Mouse (Mus musculus) ES-Bruce4 (cell line): ENCODE data around the gene Slirp. TPM values are rescaled to one million over a fixed set of nuclear protein-coding genes. Genes with fewer than 3 reads are reported as not detected.

Experiments
- H3K27ac ChIP-seq: 2 replicates; pipeline ENCODE4 v1.5.1; 2012; ENCODE audit warnings: low read length, inconsistent platforms; ENCODE audit not compliant: insufficient read depth
- H3K27me3 ChIP-seq: 2 replicates; pipeline ENCODE4 v1.6.1; 2012; ENCODE audit warnings: mild to moderate bottlenecking, low read length, inconsistent platforms; ENCODE audit not compliant: control insufficient read depth, poor library complexity, insufficient read depth, severe bottlenecking
- H3K36me3 ChIP-seq: 2 replicates; pipeline ENCODE4 v1.6.1; 2012; ENCODE audit warnings: inconsistent platforms, mild to moderate bottlenecking, low read length, moderate library complexity; ENCODE audit not compliant: control insufficient read depth, poor library complexity, insufficient read depth, severe bottlenecking
- H3K4me1 ChIP-seq: one replicate; pipeline ENCODE4 v1.8.1; 2011; ENCODE audit warnings: low read length; ENCODE audit not compliant: control insufficient read depth, insufficient read depth
- H3K4me3 ChIP-seq: 2 replicates; pipeline ENCODE4 v1.5.1; 2011; ENCODE audit warnings: low read depth, mild to moderate bottlenecking, low read length
- H3K9ac ChIP-seq: 2 replicates; pipeline ENCODE4 v1.6.1; 2012; ENCODE audit warnings: low read depth, mild to moderate bottlenecking, inconsistent platforms; ENCODE audit not compliant: poor library complexity, severe bottlenecking
- H3K9me3 ChIP-seq: replicated peaks from 2 replicates; pipeline ENCODE4 v1.6.1; 2012; ENCODE audit warnings: mild to moderate bottlenecking, low read length, inconsistent platforms; ENCODE audit not compliant: control insufficient read depth, poor library complexity, insufficient read depth, severe bottlenecking
- CTCF ChIP-seq: IDR thresholded peaks from one replicate; pipeline ENCODE4 v1.8.1; 2011; ENCODE audit warnings: low read depth, low read length
- EP300 ChIP-seq: IDR thresholded peaks from 2 replicates; pipeline ENCODE4 v1.6.1; 2011; ENCODE audit warnings: low read depth, low read length; ENCODE audit not compliant: insufficient read depth
- POLR2A ChIP-seq: IDR thresholded peaks from one replicate; pipeline ENCODE4 v1.8.1; 2011; ENCODE audit warnings: low read length; ENCODE audit not compliant: insufficient read depth
- polyA plus RNA-seq: library from polyadenylated mRNA; stranded (reverse); fragments of >200 nt; gene quantifications from 2 replicates; pipeline ENCODE4 v1.2.4, GENCODE M21; 2011; ENCODE audit warnings: low read depth; ENCODE audit not compliant: missing spikeins, insufficient read depth, insufficient read length

The Slirp gene
- 137 and 150 TPM in 2 replicates for polyA plus RNA-seq

DNA sequence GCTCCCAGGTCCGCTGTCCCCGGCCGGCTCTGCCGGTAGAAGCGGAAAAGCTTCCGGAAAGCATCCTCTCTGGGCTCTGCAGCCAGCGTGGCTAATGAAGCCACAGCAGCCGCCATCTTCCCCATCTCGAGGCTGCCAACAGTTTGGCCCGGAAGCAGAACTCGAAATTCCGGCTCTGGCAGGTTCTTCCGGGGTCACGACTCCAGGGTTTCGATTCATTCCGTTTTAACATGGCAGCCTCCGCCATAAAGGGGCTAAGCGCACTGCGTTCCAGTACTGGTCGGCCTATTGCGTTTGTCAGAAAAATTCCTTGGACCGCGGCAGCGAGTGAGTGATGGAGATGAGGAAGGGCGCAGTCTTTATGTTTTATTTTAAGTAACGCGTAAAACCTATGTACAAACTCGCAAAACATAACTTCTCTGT lies at the start of gene Slirp, which contains the start of gene Alkbh1:
Slirp (plus strand) TSS at position 197 of the 423 bp plus-strand sequence.
Alkbh1 (minus strand) TSS at position 318 of the 423 bp plus-strand sequence.
- no peak for TF ChIP-seq POLR2A
- TF ChIP-seq CTCF = no peak
- 0 out of 2 replicates have a peak, but pooled peaks have one; percentile 25 for TF ChIP-seq EP300
- Histone ChIP-seq H3K27me3 (no peaks in the 10 kb centered on the region), H3K36me3 (peaks cover 58% of the 10 kb centered on the region), H3K9me3 (no peaks in the 10 kb centered on the region), H3K27ac (peak within 1 kb of the TSS; percentile 41), H3K4me3 (peak within 1 kb of the TSS; percentile 80), H3K4me1 (no peaks in the 10 kb centered on the region), H3K9ac (peak within 1 kb of the TSS; percentile 93)

DNA sequence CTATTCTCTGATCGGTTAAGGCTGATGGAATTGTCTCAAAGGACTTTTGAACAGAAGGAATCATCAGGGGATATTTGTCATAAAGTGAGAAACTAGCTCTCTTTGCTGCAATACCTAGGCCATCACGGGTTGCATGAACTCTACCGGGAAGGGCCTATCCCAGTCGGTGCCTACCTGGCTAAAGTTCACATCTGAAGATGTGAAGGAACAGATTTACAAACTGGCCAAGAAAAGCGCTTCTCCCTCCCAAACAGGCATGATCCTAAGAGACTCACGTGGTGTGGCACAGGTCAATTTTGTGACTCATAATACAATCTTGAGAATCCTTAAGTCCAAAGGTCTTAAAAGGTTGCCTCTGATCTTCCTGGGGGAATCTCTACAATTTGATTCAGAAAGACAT lies 49.4 kb upstream of the Slirp start:
- no peaks in the 10 kb centered on the region for H3K36me3 ChIP-seq
- no peak overlapping the region for H3K4me3 ChIP-seq
- H3K4me1 ChIP-seq = peaks cover 2% of the 10 kb centered on the region
- H3K9ac ChIP-seq = no peak overlapping the region
- no peaks in the 10 kb centered on the region for H3K9me3 ChIP-seq
- TF ChIP-seq EP300 (no peak), CTCF (no peak), POLR2A (no peak)
- H3K27ac ChIP-seq = no peak overlapping the region
- H3K27me3 ChIP-seq = no peaks in the 10 kb centered on the region

DNA sequence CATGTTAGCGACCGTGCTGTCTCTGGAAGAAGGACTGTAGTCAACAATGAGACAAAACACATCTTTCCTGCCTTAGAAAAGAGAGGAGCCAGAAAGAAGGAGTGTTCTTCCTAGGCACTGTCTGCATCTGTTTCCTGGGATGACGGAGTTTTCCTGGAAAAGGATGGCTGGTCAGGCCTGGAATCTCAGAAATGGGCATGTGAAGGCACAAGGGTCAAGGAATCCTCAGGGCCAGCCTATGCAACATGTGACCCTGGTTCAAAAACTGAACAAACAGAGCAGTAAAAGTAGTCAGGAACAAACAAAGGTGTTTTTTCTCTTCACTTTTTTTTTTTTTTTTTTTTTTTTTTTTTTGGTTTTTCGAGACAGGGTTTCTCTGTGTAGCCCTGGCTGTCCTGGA lies 46.6 kb upstream of the Slirp start:
- Histone ChIP-seq H3K9ac (no peak overlapping the region), H3K4me3 (no peak overlapping the region), H3K9me3 (no peaks in the 10 kb centered on the region), H3K27me3 (no peaks in the 10 kb centered on the region), H3K36me3 (no peaks in the 10 kb centered on the region), H3K4me1 (peaks cover 2% of the 10 kb centered on the region), H3K27ac (no peak overlapping the region)
- no peak for TF ChIP-seq EP300
- TF ChIP-seq CTCF = no peak
- TF ChIP-seq POLR2A = no peak

DNA sequence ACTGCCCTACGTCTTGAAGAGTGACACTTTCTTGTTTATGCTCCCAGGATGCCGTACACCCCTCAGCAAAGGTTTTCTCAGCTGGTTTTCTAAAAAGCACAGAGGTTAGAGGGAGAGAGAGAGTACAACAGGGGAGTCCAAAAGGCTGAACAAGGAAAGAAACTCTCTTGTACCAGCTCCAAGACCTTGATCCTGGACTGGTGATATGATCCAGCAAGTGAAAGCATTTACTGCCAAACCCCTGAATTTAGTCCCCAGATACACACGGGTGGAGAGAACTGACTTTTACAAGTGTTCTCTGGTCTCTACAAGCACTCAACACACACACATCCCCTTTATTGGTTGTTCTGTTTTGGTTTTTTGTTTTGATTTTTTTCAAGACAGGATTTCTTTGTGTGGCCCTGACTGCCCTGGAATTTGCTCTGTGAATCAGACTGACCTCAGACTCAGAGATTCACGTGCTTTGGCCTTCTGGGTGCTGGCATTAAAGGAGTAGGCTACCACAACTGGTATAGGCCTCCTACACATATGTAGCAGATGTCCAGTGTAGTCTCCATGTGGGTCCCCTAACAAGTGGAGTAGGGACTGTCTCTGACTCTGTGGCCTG lies 45.8 kb upstream of the Slirp start:
- no peak overlapping the region for H3K9ac ChIP-seq
- no peak overlapping the region for H3K4me3 ChIP-seq
- no peaks in the 10 kb centered on the region for H3K36me3 ChIP-seq
- H3K4me1 ChIP-seq = peaks cover 2% of the 10 kb centered on the region
- TF ChIP-seq POLR2A (no peak), CTCF (no peak), EP300 (no peak)
- H3K9me3 ChIP-seq = no peaks in the 10 kb centered on the region
- no peak overlapping the region for H3K27ac ChIP-seq
- H3K27me3 ChIP-seq = no peaks in the 10 kb centered on the region

DNA sequence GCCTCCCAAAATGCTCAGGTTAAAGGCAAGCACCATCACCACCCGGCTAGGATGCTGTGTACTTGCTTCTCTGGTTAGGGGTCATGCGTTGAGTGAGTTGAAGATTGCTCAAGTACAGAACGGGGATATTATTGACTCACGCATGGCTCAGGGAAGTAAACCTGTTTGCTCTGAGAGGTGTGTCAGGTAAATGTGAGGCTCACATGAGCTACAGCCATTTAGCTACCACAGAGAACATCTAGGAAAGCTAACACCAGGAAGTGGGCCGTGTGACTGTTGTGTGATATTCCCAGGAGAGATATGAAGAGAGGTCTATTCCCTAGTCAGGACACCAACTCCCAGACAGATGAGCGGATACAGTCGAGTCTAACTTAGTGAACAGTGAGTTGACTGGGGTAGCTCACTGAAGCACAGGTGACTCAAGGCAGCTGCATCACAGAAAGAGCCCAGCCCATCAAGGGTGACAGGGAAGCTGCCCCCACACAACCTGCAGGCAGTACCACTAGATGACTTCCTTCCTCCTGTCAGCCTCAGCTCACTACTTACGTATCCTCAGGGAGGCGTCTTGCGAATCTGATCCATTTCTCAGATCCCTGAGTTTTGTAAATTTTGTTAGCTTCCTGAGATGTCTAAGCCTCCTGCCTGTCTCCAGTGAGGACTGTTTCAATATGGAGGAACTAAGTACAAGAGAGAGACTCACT lies 44.4 kb upstream of the Slirp start:
- no peaks in the 10 kb centered on the region for H3K9me3 ChIP-seq
- TF ChIP-seq CTCF (no peak), EP300 (no peak), POLR2A (no peak)

DNA sequence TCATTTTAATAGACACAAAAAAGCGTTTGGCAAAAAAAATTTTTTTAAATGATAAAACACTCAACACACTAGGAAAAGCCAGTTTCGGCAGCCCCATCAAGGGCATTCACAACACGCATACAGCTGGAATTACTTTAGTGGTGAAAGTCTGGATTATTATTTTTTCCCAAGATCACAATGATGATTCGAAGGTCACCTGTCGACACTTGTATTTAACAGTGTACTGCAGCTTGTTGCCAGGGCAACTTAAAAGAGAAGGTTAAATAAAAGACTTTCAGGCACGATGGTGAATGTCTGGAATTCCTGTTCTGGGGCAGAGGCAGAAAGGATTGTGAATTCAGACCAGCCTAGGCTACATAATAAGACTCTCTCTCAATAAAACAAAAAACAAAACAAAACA lies 41.8 kb upstream of the Slirp start:
- H3K9ac ChIP-seq = no peak overlapping the region
- H3K4me3 ChIP-seq = no peak overlapping the region
- no peaks in the 10 kb centered on the region for H3K27me3 ChIP-seq
- TF ChIP-seq POLR2A = no peak
- no peaks in the 10 kb centered on the region for H3K9me3 ChIP-seq
- no peak overlapping the region for H3K27ac ChIP-seq
- peaks cover 3% of the 10 kb centered on the region for H3K4me1 ChIP-seq
- no peaks in the 10 kb centered on the region for H3K36me3 ChIP-seq

More for the DNA sequence above, 44.4 kb upstream of the Slirp start:
- Histone ChIP-seq H3K4me3 (no peak overlapping the region), H3K36me3 (no peaks in the 10 kb centered on the region), H3K4me1 (no peaks in the 10 kb centered on the region), H3K9ac (no peak overlapping the region), H3K27me3 (no peaks in the 10 kb centered on the region), H3K27ac (no peak overlapping the region)
